Mouse (Mus musculus): ENCODE results near the gene Eif4a2. TPM values are rescaled to one million over a fixed set of nuclear protein-coding genes. Genes with fewer than 3 reads are reported as not detected.

The Eif4a2 gene
- polyA plus RNA-seq, 1 experiment from 2014 or later: 203 TPM

Small RNAs within 50 kb of the gene (microRNA-seq; reads per million reads assigned to microRNA genes)
- not detected for gene Gm49346

Other genes with a start within 250 kb of the Eif4a2 start
- gene Tbccd1, start 249.8 kb upstream of the Eif4a2 start, polyA plus RNA-seq (2015; fragmentation: Nextera tagmentation; extraction: Ambion mirVana): 26.7 and 27.4 TPM in 2 replicates
- gene Dnajb11, start 249.6 kb upstream of the Eif4a2 start, polyA plus RNA-seq (2015; fragmentation: Nextera tagmentation; extraction: Ambion mirVana): 93.0 and 101 TPM in 2 replicates
- gene Ahsg, start 216.2 kb upstream of the Eif4a2 start, polyA plus RNA-seq (2015; fragmentation: Nextera tagmentation; extraction: Ambion mirVana): 8.9 and 74.9 TPM in 2 replicates
- gene Fetub, start 189.1 kb upstream of the Eif4a2 start, polyA plus RNA-seq (2015; fragmentation: Nextera tagmentation; extraction: Ambion mirVana): not detected in 2 replicates
- 0.16 TPM in 1 of 2 replicates, not detected in the other for gene Hrg, start 156.4 kb upstream of the Eif4a2 start, polyA plus RNA-seq (2015; fragmentation: Nextera tagmentation; extraction: Ambion mirVana)
- gene Kng2, start 78.0 kb upstream of the Eif4a2 start, polyA plus RNA-seq (2015; fragmentation: Nextera tagmentation; extraction: Ambion mirVana): 2.4 TPM in 1 of 2 replicates, not detected in the other
- 1.2 and 13.7 TPM in 2 replicates for gene Kng1, start 49.6 kb upstream of the Eif4a2 start, polyA plus RNA-seq (2015; fragmentation: Nextera tagmentation; extraction: Ambion mirVana)
- 108 and 123 TPM in 2 replicates for gene Rfc4, start 20.3 kb downstream of the Eif4a2 start, polyA plus RNA-seq (2015; fragmentation: Nextera tagmentation; extraction: Ambion mirVana)
- gene Adipoq, start 39.1 kb downstream of the Eif4a2 start, polyA plus RNA-seq (2015; fragmentation: Nextera tagmentation; extraction: Ambion mirVana): 0.73 TPM in 1 of 2 replicates, not detected in the other
- 49.0 and 56.2 TPM in 2 replicates for gene St6gal1, start 117.3 kb downstream of the Eif4a2 start, polyA plus RNA-seq (2015; fragmentation: Nextera tagmentation; extraction: Ambion mirVana)